Mouse (Mus musculus): ENCODE results near the gene Icam4. TPM values are rescaled to one million over a fixed set of nuclear protein-coding genes. Genes with fewer than 3 reads are reported as not detected.
A peak's percentile ranks its signal among the peaks of the same experiment; 100 is the strongest.

Gene Icam4
- 0.32 and 0.65 TPM in 2 replicates for polyA plus RNA-seq (2012; rRNA removed)

DNA sequence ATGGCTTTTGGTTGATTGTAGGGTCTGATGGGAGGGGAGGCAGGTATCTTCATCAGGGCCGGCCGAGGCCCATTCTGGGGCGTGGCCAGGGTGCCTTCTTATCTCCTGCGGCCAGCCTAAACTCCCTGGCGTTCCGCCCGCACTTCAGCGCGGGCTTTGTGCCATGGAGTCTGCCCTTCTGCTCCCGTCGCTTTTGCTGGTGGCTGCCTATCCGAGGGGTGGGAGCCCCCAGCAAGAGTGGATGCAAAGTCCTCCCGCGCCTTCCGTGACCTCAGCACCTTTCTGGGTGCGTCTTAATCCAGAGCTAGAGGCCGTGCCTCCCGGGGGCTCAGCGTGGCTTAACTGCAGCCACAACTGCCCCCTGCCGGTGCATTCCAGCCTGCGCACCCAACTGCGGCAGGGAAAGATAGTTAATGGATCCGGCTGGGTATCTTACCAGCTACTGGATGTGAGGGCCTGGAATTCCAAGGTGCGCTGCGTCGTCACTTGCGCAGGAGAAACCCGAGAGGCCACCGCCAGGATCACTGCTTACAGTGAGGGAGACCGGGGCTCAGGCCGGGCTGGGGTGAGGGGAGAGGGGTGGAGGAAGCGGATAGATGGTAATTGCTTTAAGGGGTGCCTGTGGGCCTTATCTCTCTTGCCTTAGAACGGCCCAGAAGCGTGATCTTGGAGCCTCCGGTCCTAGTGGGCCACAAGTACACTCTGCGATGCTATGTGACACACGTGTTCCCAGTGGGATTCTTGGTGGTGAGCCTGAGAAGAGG lies at the start of gene Icam4:
Gene Icam4 (plus strand): TSS at position 83 of the 764 bp plus-strand sequence.
- Histone ChIP-seq H3K27me3 (ENCODE audit: control insufficient read depth, insufficient read depth, low read length) (no peaks in the 10 kb centered on the region; the same call in 1 of the 2 replicates), H3K27ac (ENCODE audit: insufficient read depth, low read length) (no peak within 1 kb of the TSS), H3K4me1 (ENCODE audit: control insufficient read depth, insufficient read depth, low read length) (peaks cover 9% of the 10 kb centered on the region), H3K4me3 (replicated peaks; ENCODE audit: insufficient read depth, low read depth, low read length) (peak within 1 kb of the TSS; percentile 30)
- DNase-seq, result peak; percentile 52 to 63
- WGBS, result 3% methylated on average over 37 of the region's 37 CpGs
- TF ChIP-seq CTCF (IDR thresholded peaks at IDR 0.05; ENCODE audit: borderline replicate concordance, insufficient read depth, low read depth, low read length) (peak; percentile 61), POLR2A (IDR thresholded peaks at IDR 0.05; ENCODE audit: borderline replicate concordance, insufficient read depth, low read length) (no peak)

DNA sequence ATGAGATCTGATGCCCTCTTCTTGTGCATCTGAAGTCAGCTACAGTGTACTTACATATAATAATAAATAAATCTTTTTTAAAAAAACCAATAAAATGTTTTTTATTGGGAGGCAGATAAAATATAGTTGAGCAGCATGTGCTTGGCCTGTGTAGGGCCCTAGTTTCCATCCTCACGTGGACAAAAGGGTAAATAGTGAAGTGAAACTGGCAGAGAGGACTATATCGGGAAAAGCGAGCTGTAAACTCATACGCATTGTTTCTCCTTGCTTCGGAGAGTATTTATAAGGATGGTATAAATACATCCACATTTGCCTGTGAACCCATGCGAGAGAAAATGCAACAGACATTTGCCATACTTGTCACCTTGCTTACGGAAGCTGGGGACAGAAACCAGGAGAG lies 49.4 kb upstream of the Icam4 start:
- Histone ChIP-seq H3K4me1 (ENCODE audit: control insufficient read depth, insufficient read depth, low read length) (0 out of 2 replicates have a peak, but pooled peaks cover 3% of the 10 kb centered on the region), H3K27ac (ENCODE audit: insufficient read depth, low read length) (no peak overlapping the region), H3K27me3 (ENCODE audit: control insufficient read depth, insufficient read depth, low read length) (no peaks in the 10 kb centered on the region), H3K4me3 (replicated peaks; ENCODE audit: insufficient read depth, low read depth, low read length) (no peak overlapping the region)
- WGBS, result 89% methylated on average over 7 of the region's 7 CpGs
- no peak for TF ChIP-seq POLR2A (IDR thresholded peaks at IDR 0.05; ENCODE audit: borderline replicate concordance, insufficient read depth, low read length)
- no peak for TF ChIP-seq CTCF (IDR thresholded peaks at IDR 0.05; ENCODE audit: borderline replicate concordance, insufficient read depth, low read depth, low read length)
- no peak for DNase-seq

DNA sequence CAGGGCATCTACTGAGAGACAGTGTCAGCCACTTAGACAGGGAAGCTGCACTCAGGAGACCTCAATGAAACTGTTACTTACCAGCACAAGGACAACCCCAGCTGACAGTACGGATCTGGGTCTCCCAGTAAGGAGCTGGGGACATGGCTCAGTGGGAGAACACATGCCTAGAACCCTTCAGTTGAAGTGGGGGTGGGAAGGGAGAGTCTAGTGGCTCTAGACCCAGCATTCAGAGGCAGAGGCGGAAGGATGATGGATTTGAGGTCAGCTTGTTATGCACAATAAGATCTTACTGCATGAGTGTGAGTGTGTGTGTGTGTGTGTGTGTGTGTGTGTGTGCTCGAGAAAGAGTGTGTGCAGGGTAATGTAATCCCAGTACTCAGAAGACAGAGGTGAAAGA lies 47.0 kb upstream of the Icam4 start:
- H3K4me3 ChIP-seq (replicated peaks; ENCODE audit: insufficient read depth, low read depth, low read length), result no peak overlapping the region
- no peaks in the 10 kb centered on the region for H3K27me3 ChIP-seq (ENCODE audit: control insufficient read depth, insufficient read depth, low read length)
- H3K27ac ChIP-seq (ENCODE audit: insufficient read depth, low read length), result no peak overlapping the region
- no peak for DNase-seq
- 58% methylated on average over 3 of the region's 3 CpGs for WGBS
- no peaks in the 10 kb centered on the region for H3K4me1 ChIP-seq (ENCODE audit: control insufficient read depth, insufficient read depth, low read length)
- TF ChIP-seq POLR2A (IDR thresholded peaks at IDR 0.05; ENCODE audit: borderline replicate concordance, insufficient read depth, low read length) (no peak), CTCF (IDR thresholded peaks at IDR 0.05; ENCODE audit: borderline replicate concordance, insufficient read depth, low read depth, low read length) (no peak)

- no peak overlapping the region for H3K27ac ChIP-seq (ENCODE audit: insufficient read depth, low read length)
- H3K4me3 ChIP-seq (replicated peaks; ENCODE audit: insufficient read depth, low read depth, low read length), result no peak overlapping the region
- no peaks in the 10 kb centered on the region for H3K27me3 ChIP-seq (ENCODE audit: control insufficient read depth, insufficient read depth, low read length)
- 66% methylated on average over 5 of the region's 5 CpGs for WGBS
- H3K4me1 ChIP-seq (ENCODE audit: control insufficient read depth, insufficient read depth, low read length), result no peaks in the 10 kb centered on the region
- no peak for DNase-seq
- TF ChIP-seq POLR2A (IDR thresholded peaks at IDR 0.05; ENCODE audit: borderline replicate concordance, insufficient read depth, low read length) (no peak), CTCF (IDR thresholded peaks at IDR 0.05; ENCODE audit: borderline replicate concordance, insufficient read depth, low read depth, low read length) (no peak)
Observed at GRCm38 (mm10) chr9:20983169-20983568, 46.0 kb upstream of the Icam4 start.

DNA sequence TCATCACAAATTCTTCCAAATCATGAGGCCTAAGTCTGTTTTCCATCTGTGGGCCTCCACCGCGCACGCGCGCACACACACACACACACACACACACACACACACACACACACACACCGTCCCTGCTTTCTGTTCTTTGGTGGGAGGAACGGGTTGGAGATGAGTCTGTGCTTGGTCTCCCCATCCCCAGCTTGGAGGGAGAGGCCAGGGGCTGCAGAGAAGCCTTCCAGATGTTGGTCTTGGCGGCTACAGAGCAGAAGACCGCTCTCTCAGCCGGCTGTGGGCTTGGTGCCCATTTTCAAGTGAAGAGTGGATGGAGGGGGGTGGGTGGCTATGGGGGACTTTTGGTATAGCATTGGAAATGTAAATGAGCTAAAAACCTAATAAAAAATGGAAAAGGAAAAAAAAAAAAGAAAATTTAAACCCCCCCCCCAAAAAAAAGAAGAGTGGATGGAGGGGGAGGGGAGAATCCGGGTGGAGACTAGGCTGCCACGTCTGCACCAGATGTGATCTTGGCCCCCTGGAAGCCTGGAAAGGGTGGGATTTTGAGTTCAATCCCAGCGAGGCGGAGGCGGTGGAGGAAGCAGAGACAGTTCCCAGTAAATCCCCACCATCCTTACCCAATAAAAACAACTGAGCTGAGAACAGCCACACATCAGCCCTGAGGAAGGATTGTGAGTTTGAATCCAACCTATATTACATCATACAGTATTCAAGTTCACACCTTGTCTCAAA lies 42.1 kb upstream of the Icam4 start:
- DNase-seq, result no peak
- Histone ChIP-seq H3K4me3 (replicated peaks; ENCODE audit: insufficient read depth, low read depth, low read length) (no peak overlapping the region), H3K27ac (ENCODE audit: insufficient read depth, low read length) (no peak overlapping the region), H3K27me3 (ENCODE audit: control insufficient read depth, insufficient read depth, low read length) (no peaks in the 10 kb centered on the region), H3K4me1 (ENCODE audit: control insufficient read depth, insufficient read depth, low read length) (no peaks in the 10 kb centered on the region)
- 44% methylated on average over 15 of the region's 15 CpGs for WGBS
- TF ChIP-seq CTCF (IDR thresholded peaks at IDR 0.05; ENCODE audit: borderline replicate concordance, insufficient read depth, low read depth, low read length) (no peak), POLR2A (IDR thresholded peaks at IDR 0.05; ENCODE audit: borderline replicate concordance, insufficient read depth, low read length) (no peak)

- H3K4me3 ChIP-seq (replicated peaks; ENCODE audit: insufficient read depth, low read depth, low read length), result no peak overlapping the region
- no peak overlapping the region for H3K27ac ChIP-seq (ENCODE audit: insufficient read depth, low read length)
- H3K27me3 ChIP-seq (ENCODE audit: control insufficient read depth, insufficient read depth, low read length), result no peaks in the 10 kb centered on the region
- H3K4me1 ChIP-seq (ENCODE audit: control insufficient read depth, insufficient read depth, low read length), result no peaks in the 10 kb centered on the region
- 18% methylated on average over 7 of the region's 7 CpGs for WGBS
- no peak for DNase-seq
- TF ChIP-seq POLR2A (IDR thresholded peaks at IDR 0.05; ENCODE audit: borderline replicate concordance, insufficient read depth, low read length), result no peak
- TF ChIP-seq CTCF (IDR thresholded peaks at IDR 0.05; ENCODE audit: borderline replicate concordance, insufficient read depth, low read depth, low read length), result no peak
Observed at GRCm38 (mm10) chr9:20987953-20988352, 41.2 kb upstream of the Icam4 start.

- H3K4me1 ChIP-seq (ENCODE audit: control insufficient read depth, insufficient read depth, low read length), result no peaks in the 10 kb centered on the region
- no peak overlapping the region for H3K27ac ChIP-seq (ENCODE audit: insufficient read depth, low read length)
- WGBS, result 4% methylated on average over 10 of the region's 10 CpGs
- no peak for DNase-seq
- no peak overlapping the region for H3K4me3 ChIP-seq (replicated peaks; ENCODE audit: insufficient read depth, low read depth, low read length)
- TF ChIP-seq POLR2A (IDR thresholded peaks at IDR 0.05; ENCODE audit: borderline replicate concordance, insufficient read depth, low read length) (no peak), CTCF (IDR thresholded peaks at IDR 0.05; ENCODE audit: borderline replicate concordance, insufficient read depth, low read depth, low read length) (no peak)
- no peaks in the 10 kb centered on the region for H3K27me3 ChIP-seq (ENCODE audit: control insufficient read depth, insufficient read depth, low read length)
Observed at GRCm38 (mm10) chr9:20990861-20991260, 38.3 kb upstream of the Icam4 start.

Data from cerebellum, adult 2 months (tissue).